Mouse (Mus musculus): ENCODE results near the gene Cog5. TPM values are rescaled to one million over a fixed set of nuclear protein-coding genes. Genes with fewer than 3 reads are reported as not detected.

Cog5 gene
- total RNA-seq, 2 experiments from 2014 or later, result 35.5 to 44.6 TPM

GRCm38 (mm10) chr12:31984664-31985063 is 330.0 kb downstream of the Cog5 start:
- DNase-seq, result no peak

- DNase-seq, result no peak
Measured at GRCm38 (mm10) chr12:31985738-31986137, 331.1 kb downstream of the Cog5 start.

GRCm38 (mm10) chr12:31986463-31986862 is 331.8 kb downstream of the Cog5 start:
- no peak for DNase-seq

Other genes with a start within 250 kb of the Cog5 start
- gene Cbll1, start 155.3 kb upstream of the Cog5 start, total RNA-seq (2021), result 10 to 100 TPM; 16.9 to 20.7 TPM
- 1 to 10 TPM; 4.0 to 4.5 TPM for gene Slc26a4, start 94.9 kb upstream of the Cog5 start, total RNA-seq (2021)
- 10 to 100 TPM; 17.9 to 27.4 TPM for gene Bcap29, start 20.2 kb upstream of the Cog5 start, total RNA-seq (2021)
- gene Dus4l, start within 50 bp of the Cog5 start, total RNA-seq (2021), result 1 to 10 TPM; 7.3 to 9.2 TPM
- gene Gpr22, start 59.1 kb downstream of the Cog5 start, total RNA-seq (2021), result 1 to 10 TPM; 5.0 to 6.4 TPM